Mouse (Mus musculus) pancreas, adult 10 weeks (tissue): Measurements from ENCODE around the gene Sema6b. TPM values are rescaled to one million over a fixed set of nuclear protein-coding genes. Genes with fewer than 3 reads are reported as not detected.

ENCODE experiments used
- polyA plus RNA-seq: library from polyadenylated mRNA; stranded (reverse); fragments of 350-450 nt; fragmentation: Illumina TruSeq; extraction: RNeasy Lipid Tissue Mini Kit (QIAGEN cat#74804); gene quantifications from one replicate; pipeline ENCODE4 v1.2.3, GENCODE M21; 2015; ENCODE audit warnings: low read depth, low replicate concordance; ENCODE audit not compliant: insufficient read depth

Sema6b gene
- 3.3 TPM for polyA plus RNA-seq

DNA sequence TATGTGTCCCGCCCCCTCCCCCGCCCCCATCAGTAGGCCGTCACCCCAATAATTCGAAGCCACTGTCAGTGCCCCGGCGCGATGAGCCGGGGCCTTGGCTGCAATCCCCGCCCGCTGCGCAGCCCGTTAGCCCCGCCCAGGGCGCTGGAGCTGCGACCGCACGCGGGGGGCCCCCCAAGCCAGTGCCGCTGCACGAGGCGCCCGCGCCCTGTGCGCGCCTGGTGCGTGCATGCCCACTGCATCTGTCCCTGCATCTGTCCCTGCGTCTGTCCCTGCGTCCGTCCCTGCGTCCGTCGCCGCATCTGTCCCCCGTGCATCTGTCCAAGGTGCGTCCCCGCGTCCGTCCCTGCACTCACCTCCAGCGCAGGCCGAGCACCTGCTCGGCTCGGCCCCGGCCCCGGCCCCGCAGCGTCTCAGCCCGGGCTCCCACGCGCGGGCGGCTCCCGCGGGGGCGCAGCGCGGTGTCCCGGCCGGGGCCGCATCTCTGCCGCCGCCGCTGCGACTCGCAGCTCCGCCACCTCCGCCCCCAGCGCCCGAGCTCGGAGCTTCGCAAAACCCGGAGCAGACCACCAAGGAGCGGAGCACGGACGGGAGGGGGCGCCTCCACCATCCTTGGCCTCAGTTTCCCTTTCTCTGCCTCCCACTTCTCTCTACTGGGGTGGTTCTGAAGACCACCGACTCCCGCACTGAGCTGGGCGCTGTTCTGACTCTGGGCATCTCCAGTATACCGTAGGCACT is at the start of gene Sema6b:
Sema6b (minus strand) TSS at position 486 of the 738 bp plus-strand sequence.

DNA sequence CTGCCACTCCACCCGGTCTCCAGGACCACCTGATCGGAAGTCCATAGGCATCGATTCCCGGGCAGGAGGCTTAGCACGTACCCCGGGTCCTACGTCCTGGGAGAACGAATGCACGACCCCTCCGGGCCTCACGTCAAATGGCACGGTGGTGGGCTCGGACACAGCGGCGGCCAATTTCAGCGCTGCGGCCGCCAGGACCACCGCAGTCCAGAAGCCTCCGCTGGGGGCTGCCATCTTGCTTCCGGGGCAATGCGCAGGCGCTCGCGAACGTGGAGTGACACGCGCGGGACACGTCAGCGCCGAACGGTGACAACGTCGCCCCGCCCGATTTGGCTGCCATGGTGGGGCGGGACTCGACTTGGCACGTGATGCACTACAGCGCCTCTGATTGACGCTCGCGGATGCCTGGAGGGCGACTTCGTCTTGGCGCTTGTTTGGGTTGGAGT is 43.5 kb upstream of the Sema6b start, which contains the start of gene Mydgf:
Mydgf (minus strand) TSS at position 263 of the 446 bp plus-strand sequence.

GRCm38 (mm10) chr17:56162231-56162774 is 22.2 kb upstream of the Sema6b start, which contains the start of gene Tnfaip8l1:
TSS of gene Tnfaip8l1 (plus strand) at chr17:56162477.

DNA sequence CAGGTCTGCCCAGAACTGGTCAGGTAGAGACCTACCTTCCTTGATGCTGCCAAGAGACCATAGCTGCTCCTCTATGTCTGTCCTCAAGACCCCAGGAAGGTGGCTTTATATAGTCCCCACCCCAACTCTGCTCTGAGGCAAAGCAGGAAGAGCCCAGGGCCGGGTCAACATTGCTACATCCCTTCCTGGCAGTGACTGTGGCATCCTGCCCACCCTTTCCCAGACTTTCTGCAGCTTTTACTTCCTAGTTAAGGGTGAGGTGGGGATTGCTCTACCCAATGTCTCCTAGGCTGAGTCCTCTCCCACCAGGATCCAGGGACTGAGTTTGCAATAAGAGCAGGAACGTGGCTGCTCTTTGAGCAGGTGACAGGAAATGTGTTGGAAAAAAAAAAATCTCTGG is 18.3 kb downstream of the Sema6b start, which contains the start of gene Lrg1:
Lrg1 (minus strand) TSS at position 176 of the 400 bp plus-strand sequence.

DNA sequence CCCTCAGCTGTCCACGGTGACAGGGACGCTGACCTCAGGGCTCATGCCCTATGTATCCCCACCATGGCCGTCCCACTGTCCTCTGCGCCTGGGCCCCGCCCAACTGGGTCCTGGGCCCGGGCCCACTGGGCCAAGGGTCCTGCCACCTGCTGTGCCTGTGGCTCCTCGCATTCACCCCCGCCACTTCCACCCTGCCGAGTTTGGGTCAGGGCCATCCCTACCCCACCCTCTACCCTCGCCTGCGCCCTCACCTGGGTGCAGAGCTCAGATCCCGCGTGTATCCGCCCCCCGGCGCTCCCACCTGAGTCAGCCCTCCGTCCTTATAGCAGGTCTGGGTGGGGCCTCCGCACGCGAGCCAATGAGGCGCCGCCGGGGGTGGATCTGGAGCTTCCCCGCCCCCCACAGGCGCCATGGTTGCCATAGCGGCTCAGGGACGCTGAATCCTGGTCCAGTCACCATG is 22.9 kb downstream of the Sema6b start, which contains the start of gene Plin5:
Plin5 (minus strand) TSS at position 346 of the 460 bp plus-strand sequence.

GRCm38 (mm10) chr17:56109219-56110051 is 30.7 kb downstream of the Sema6b start, which contains the start of gene Plin4:
TSS of gene Plin4 (minus strand) at chr17:56109803.

GRCm38 (mm10) chr17:56078880-56079795 is 61.0 kb downstream of the Sema6b start, which contains the start of gene Hdgfl2:
TSS of gene Hdgfl2 (plus strand) at chr17:56079634.

GRCm38 (mm10) chr17:56074827-56075208 is 65.3 kb downstream of the Sema6b start, which contains the start of gene Ubxn6:
TSS of gene Ubxn6 (minus strand) at chr17:56075028.

Other genes starting within 250 kb of the Sema6b start
- 2.6 TPM for gene Zfp959, start 248.2 kb downstream of the Sema6b start, polyA plus RNA-seq
- gene Zfp119b, start 190.8 kb downstream of the Sema6b start, polyA plus RNA-seq, result 1.7 TPM
- gene Ebi3, start 187.7 kb downstream of the Sema6b start, polyA plus RNA-seq, result 1.3 TPM
- 2.3 TPM for gene Yju2, start 181.2 kb downstream of the Sema6b start, polyA plus RNA-seq
- not detected for gene Shd, start 169.9 kb downstream of the Sema6b start, polyA plus RNA-seq
- gene Fsd1, start 153.8 kb downstream of the Sema6b start, polyA plus RNA-seq, result not detected
- gene Stap2, start 134.8 kb downstream of the Sema6b start, polyA plus RNA-seq, result 20.6 TPM
- gene Mpnd, start 134.6 kb downstream of the Sema6b start, polyA plus RNA-seq, result 24.6 TPM
- gene Sh3gl1, start 103.7 kb downstream of the Sema6b start, polyA plus RNA-seq, result 16.3 TPM
- 0.18 TPM for gene Chaf1a, start 99.9 kb downstream of the Sema6b start, polyA plus RNA-seq
- 13.3 TPM for gene Ubxn6, start 65.3 kb downstream of the Sema6b start, polyA plus RNA-seq
- 60.5 TPM for gene Hdgfl2, start 60.7 kb downstream of the Sema6b start, polyA plus RNA-seq
- 5.1 TPM for gene Plin4, start 30.5 kb downstream of the Sema6b start, polyA plus RNA-seq
- not detected for gene Plin5, start 22.7 kb downstream of the Sema6b start, polyA plus RNA-seq
- gene Lrg1, start 18.3 kb downstream of the Sema6b start, polyA plus RNA-seq, result 8.8 TPM
- 0.44 TPM for gene Tnfaip8l1, start 22.1 kb upstream of the Sema6b start, polyA plus RNA-seq
- gene Mydgf, start 43.6 kb upstream of the Sema6b start, polyA plus RNA-seq, result 25.8 TPM
- 13.7 TPM for gene Dpp9, start 78.6 kb upstream of the Sema6b start, polyA plus RNA-seq
- gene Fem1a, start 116.5 kb upstream of the Sema6b start, polyA plus RNA-seq, result 6.3 TPM
- 3.3 TPM for gene Ticam1, start 136.4 kb upstream of the Sema6b start, polyA plus RNA-seq
- gene Plin3, start 152.5 kb upstream of the Sema6b start, polyA plus RNA-seq, result 7.7 TPM
- not detected for gene Arrdc5, start 159.9 kb upstream of the Sema6b start, polyA plus RNA-seq
- gene Uhrf1, start 163.0 kb upstream of the Sema6b start, polyA plus RNA-seq, result 0.39 TPM
- 7.8 TPM for gene Kdm4b, start 185.7 kb upstream of the Sema6b start, polyA plus RNA-seq